Mouse (Mus musculus) testis, adult 2 months (tissue): Measurements from ENCODE around the gene Ndufb6.

Experiments used
- CTCF ChIP-seq: fragments of 200-500 bp; IDR thresholded peaks from 2 replicates; pipeline ENCODE4 v1.5.1; 2012; ENCODE audit warnings: low read depth, mild to moderate bottlenecking, inconsistent platforms, low read length, moderate library complexity; ENCODE audit not compliant: control insufficient read depth, insufficient read depth, insufficient replicate concordance
- POLR2A ChIP-seq: fragments of 200-500 bp; IDR thresholded peaks from 2 replicates; pipeline ENCODE4 v1.6.1; 2012; ENCODE audit warnings: low read depth, mild to moderate bottlenecking, inconsistent platforms, low read length, moderate library complexity; ENCODE audit not compliant: control insufficient read depth

GRCm38 (mm10) chr4:40289046-40289445, 9.8 kb upstream of the Ndufb6 start:
- TF ChIP-seq CTCF (no peak), POLR2A (no peak)
